Mouse (Mus musculus) kidney, postnatal 0 days (tissue): Measurements from ENCODE around the gene Wbp11. TPM values are rescaled to one million over a fixed set of nuclear protein-coding genes. Genes with fewer than 3 reads are reported as not detected.

Experiments
- ATAC-seq: fragments of 200-750 bp; cut with Nextera tagmentation; replicated peaks from 2 replicates; pipeline ENCODE4 v1.8.0; 2017; ENCODE audit warnings: low read depth, moderate number of reproducible peaks, moderate TSS enrichment, moderate library complexity; ENCODE audit not compliant: low FRiP score
- DNase-seq: peaks from one replicate; pipeline ENCODE4 v3.0.0-alpha.2; 2016; ENCODE audit warnings: low spot score
- H3K27ac ChIP-seq: fragments of 300-500 bp; sonication (generic); 2 replicates; pipeline ENCODE4 v1.5.1; 2014; ENCODE audit warnings: mild to moderate bottlenecking
- H3K27me3 ChIP-seq: fragments of 300-500 bp; sonication (generic); 2 replicates; pipeline ENCODE4 v1.6.1; 2014; ENCODE audit warnings: low read length, mixed read lengths; ENCODE audit not compliant: insufficient read depth
- H3K36me3 ChIP-seq: fragments of 300-500 bp; sonication (generic); 2 replicates; pipeline ENCODE4 v1.6.1; 2014; ENCODE audit warnings: low read length, mixed read lengths; ENCODE audit not compliant: insufficient read depth
- H3K4me1 ChIP-seq: fragments of 300-500 bp; sonication (generic); replicated peaks from 2 replicates; pipeline ENCODE4 v1.6.1; 2014; ENCODE audit warnings: antibody characterized with exemption, low read length, mixed read lengths; ENCODE audit not compliant: insufficient read depth
- H3K4me2 ChIP-seq: fragments of 300-500 bp; sonication (generic); 2 replicates; pipeline ENCODE4 v1.6.1; 2014; ENCODE audit warnings: mild to moderate bottlenecking, low read length, moderate library complexity, mixed read lengths
- H3K4me3 ChIP-seq: fragments of 300-500 bp; sonication (generic); replicated peaks from 2 replicates; pipeline ENCODE4 v1.5.1; 2014; ENCODE audit warnings: low read depth, low read length
- H3K9ac ChIP-seq: fragments of 300-500 bp; sonication (generic); 2 replicates; pipeline ENCODE4 v1.6.1; 2014; ENCODE audit warnings: low read depth, low read length
- H3K9me3 ChIP-seq: fragments of 300-500 bp; sonication (generic); replicated peaks from 2 replicates; pipeline ENCODE4 v1.6.1; 2016; ENCODE audit warnings: low read length, inconsistent platforms, mixed read lengths
- CTCF ChIP-seq: IDR thresholded peaks from 2 replicates; pipeline ENCODE4 v1.5.1; 2016; ENCODE audit warnings: antibody characterized with exemption, low read depth, mild to moderate bottlenecking, moderate library complexity
- WGBS: fragments of 180-500 bp; shearing (Covaris S2); extraction: QIAGEN DNeasy Blood & Tissue Kit; methylation state at CpG from one replicate; pipeline ENCODE4 v1.1.7; 2014; 5-methylcytosine and 5-hydroxymethylcytosine counted together
- microRNA-seq: library from miRNA; unstranded; fragments of <30 nt; microRNA quantifications from one replicate; pipeline ENCODE4, GENCODE M21; 2016
- polyA plus RNA-seq: library from polyadenylated mRNA; unstranded; fragments of >200 nt; fragmentation: Nextera tagmentation; extraction: Ambion mirVana; gene quantifications from 2 replicates; pipeline ENCODE4 v1.2.1, GENCODE M21; 2015

The Wbp11 gene
- polyA plus RNA-seq, 1 experiment from 2014 or later: 76.4 TPM

- Histone ChIP-seq H3K9ac (no peak overlapping the region), H3K4me3 (no peak overlapping the region), H3K27me3 (no peaks in the 10 kb centered on the region), H3K9me3 (no peaks in the 10 kb centered on the region), H3K4me1 (no peaks in the 10 kb centered on the region), H3K27ac (no peak overlapping the region), H3K36me3 (no peaks in the 10 kb centered on the region), H3K4me2 (no peak overlapping the region)
- TF ChIP-seq CTCF: no peak
- DNase-seq (no peak), ATAC-seq (no peak)
- WGBS: 91% methylated on average over 7 of the region's 7 CpGs
Observed at GRCm38 (mm10) chr6:136769859-136770258, 58.2 kb downstream of the Wbp11 start.

DNA sequence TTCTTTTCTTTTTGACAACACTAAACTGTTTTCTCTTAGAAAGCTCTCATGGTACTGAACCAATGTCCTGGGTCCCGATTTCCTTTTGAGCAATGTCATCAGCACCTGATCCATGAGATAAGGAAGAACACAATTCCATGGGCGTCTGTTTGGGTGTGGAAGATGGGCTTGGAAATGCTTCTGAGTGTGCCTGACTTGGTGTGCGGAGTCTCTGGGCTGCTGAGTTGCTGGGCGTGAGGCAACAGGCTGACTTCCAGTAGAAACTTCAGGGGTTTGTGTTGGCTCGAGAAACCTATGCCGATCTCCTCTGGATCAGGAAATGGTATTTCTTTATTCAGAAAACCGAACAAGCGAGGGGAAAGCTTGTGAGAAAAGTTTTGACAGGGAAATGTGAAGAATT is 58.9 kb downstream of the Wbp11 start:
- 78% methylated on average over 8 of the region's 8 CpGs for WGBS
- Histone ChIP-seq H3K4me3 (no peak overlapping the region), H3K9me3 (no peaks in the 10 kb centered on the region), H3K27ac (no peak overlapping the region), H3K27me3 (no peaks in the 10 kb centered on the region), H3K4me2 (no peak overlapping the region), H3K4me1 (no peaks in the 10 kb centered on the region), H3K9ac (no peak overlapping the region), H3K36me3 (no peaks in the 10 kb centered on the region)
- TF ChIP-seq CTCF: no peak
- ATAC-seq: no peak
- no peak for DNase-seq

- H3K4me1 ChIP-seq: no peaks in the 10 kb centered on the region
- H3K36me3 ChIP-seq: no peaks in the 10 kb centered on the region
- ATAC-seq: no peak
- H3K9me3 ChIP-seq: no peaks in the 10 kb centered on the region
- no peaks in the 10 kb centered on the region for H3K27me3 ChIP-seq
- TF ChIP-seq CTCF: no peak
- no peak for DNase-seq
- H3K27ac ChIP-seq: no peak overlapping the region
- H3K4me2 ChIP-seq: no peak overlapping the region
- H3K9ac ChIP-seq: no peak overlapping the region
- whole genome bisulfite sequencing: 56% methylated on average over 1 of the region's 1 CpGs
- H3K4me3 ChIP-seq: no peak overlapping the region
Observed at GRCm38 (mm10) chr6:136763912-136764311, 64.1 kb downstream of the Wbp11 start.

Small RNA genes within 50 kb of the gene (microRNA-seq; reads per million reads assigned to microRNA genes)
- not detected for gene Gm44364

Other genes with a start within 250 kb of the Wbp11 start
- 5.2 and 7.0 TPM in 2 replicates for gene Plbd1, start 166.3 kb downstream of the Wbp11 start, polyA plus RNA-seq
- gene Gucy2c, start 46.5 kb downstream of the Wbp11 start, polyA plus RNA-seq: 0.04 and 0.11 TPM in 2 replicates
- 0.64 and 0.88 TPM in 2 replicates for gene Hist4h4, start 23.8 kb downstream of the Wbp11 start, polyA plus RNA-seq
- 168 and 180 TPM in 2 replicates for gene H2afj, start 20.0 kb downstream of the Wbp11 start, polyA plus RNA-seq
- 1.6 and 2.1 TPM in 2 replicates for gene BC049715, start 607 bp downstream of the Wbp11 start, polyA plus RNA-seq
- 2.1 TPM in 2 replicates for gene Smco3, start 7.2 kb upstream of the Wbp11 start, polyA plus RNA-seq
- gene Art4, start 29.5 kb upstream of the Wbp11 start, polyA plus RNA-seq: 7.4 and 9.3 TPM in 2 replicates
- gene Mgp, start 47.6 kb upstream of the Wbp11 start, polyA plus RNA-seq: 605 and 626 TPM in 2 replicates
- 0.23 and 0.34 TPM in 2 replicates for gene Erp27, start 93.9 kb upstream of the Wbp11 start, polyA plus RNA-seq
- 0.04 and 0.67 TPM in 2 replicates for gene Pde6h, start 95.6 kb upstream of the Wbp11 start, polyA plus RNA-seq
- 105 and 106 TPM in 2 replicates for gene Arhgdib, start 113.7 kb upstream of the Wbp11 start, polyA plus RNA-seq